Mouse (Mus musculus) thymus, postnatal 4 days (tissue): ENCODE measurements at regions not wholly inside any gene's neighbourhood (a gene's known extent, or its start where the extent isn't known, plus 50 kb on each side); places are given as distances from the start of the nearest gene placed in this dataset.

Experiments used
- DNase-seq: peaks from one replicate; pipeline ENCODE4 v3.0.0; 2021

DNA sequence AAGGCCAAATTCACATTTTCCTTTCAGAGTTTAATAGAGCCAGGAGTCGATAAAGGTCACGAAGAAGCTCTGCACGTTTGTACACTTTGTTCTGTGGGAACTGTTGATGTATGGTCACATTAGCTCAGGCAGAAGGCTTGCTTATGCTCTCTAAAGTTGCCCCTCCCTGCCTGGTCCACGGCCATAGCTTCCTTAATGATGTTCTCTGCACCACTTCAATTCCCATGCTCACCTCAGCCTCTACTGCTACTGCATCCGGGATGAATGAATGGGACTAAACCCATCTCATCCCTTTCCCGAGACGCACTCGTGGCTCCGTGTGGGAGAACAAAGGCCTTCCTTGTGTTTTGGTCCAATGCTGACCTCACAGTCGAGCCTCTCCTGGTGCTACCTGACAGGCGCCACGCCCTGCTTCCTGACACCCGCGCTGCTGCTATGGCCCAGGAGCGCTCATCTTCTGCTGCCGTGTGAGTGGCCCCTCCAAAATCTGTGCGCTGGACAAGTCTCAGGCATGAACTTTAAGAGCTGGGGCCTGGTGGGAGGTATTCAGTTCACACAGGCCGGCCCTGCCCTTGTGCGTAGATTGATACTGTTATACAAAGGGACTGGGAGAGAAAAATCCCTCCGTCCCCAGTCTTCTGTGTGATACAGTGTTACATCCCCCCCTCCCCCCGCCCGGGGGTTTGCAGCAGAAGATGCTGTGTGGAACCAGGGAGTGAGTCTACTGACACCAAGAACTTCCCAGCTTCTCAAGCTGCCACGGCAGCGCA lies 386.3 kb upstream of the Trpc7 start:
- no peak for DNase-seq

DNA sequence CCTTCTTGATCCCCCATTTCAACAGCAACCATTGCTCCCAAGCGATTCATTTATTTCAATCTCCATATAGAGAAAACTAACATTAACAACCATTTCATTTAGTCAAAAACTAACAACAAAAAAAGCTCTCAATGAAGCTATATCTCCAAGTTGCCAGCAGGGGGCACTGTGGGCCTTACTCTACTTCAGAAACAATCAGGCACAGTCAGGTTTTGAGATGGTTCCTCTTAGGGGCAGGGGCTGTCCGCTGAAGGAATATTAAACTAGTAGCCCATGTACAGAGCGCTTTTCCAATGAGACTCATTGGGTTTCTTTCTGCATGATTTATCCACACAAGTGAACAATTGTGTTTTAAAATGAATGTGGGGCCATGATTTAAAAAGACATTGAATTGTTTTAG lies 385.7 kb upstream of the Trpc7 start:
- peak; percentile 36 for DNase-seq

DNA sequence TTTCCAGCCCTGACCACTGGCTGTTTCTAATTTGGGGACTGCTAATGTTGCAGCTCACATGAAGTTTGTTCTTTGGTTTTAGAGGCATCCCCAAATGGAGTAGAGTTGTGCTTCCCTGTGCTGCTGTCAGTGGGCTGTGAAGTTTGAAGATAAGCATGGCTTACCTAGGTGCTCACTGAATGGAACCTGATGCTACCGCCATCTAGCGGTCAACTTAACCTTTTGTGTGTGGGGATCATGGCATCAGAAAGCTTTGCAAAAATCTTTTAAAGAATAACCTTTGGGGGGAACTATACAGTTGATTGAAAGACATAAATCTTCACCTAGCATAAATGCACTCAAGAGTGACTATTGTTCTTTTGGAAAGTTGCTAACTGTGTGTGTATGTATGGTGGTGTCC lies 382.8 kb upstream of the Trpc7 start:
- DNase-seq = peak; percentile 17

DNA sequence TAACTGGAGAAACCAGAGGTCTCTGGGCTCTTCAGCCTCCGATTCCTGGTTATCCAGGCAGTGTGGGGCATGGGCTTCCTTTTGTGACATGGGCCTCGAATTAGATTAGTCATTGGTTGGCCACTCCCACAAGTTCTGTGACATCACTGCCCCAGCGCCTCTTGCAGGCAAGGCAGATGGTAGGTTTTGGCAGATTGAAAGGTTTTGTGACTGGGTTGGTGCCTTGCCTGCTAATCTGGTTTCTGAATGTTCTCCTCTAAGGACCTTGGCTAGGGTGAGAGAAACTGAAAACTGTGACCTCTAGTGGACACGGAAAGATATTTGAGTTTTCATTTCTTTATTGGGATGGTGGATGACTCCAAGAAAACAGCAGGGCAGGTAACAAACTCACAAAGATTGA lies 381.3 kb upstream of the Trpc7 start:
- DNase-seq = no peak

DNA sequence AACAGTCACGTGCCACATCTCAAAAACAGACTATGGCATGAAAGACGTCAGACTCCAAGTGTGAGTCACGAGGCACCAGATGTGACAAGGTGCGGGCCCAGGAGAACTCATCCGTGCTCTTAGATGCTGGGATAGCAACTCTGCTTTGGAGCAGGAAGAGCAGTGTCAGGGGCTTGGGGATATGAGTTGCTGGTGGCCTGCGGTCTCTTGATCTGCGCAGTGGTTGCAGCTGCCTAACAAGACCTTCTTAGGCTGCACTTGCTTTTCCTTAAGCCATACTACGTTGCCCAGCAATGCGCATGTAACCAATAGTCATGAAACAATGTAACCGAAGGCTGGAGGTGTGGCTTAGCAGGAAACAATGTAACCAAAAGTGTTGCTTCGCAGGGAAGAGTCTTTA lies 380.1 kb upstream of the Trpc7 start:
- DNase-seq = no peak

DNA sequence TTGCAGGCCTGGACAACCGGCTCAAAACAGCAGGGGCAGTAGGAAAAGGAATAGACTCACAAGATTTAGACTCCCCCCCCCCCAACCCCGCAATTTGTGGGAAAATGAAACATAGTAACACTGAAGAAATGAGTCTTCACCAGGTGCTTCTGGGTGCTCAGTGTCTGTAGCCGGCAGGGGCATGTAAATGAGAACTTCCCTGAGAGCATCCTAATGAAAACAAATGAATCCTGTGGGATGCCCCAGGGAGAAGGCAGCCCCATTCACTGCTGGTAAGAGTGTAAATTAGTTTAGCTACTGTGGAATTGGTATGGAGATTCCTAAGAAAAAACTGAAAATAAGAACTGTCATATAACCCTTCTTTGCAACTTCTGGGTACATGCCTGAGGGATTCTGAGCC lies 377.8 kb upstream of the Trpc7 start:
- no peak for DNase-seq

DNA sequence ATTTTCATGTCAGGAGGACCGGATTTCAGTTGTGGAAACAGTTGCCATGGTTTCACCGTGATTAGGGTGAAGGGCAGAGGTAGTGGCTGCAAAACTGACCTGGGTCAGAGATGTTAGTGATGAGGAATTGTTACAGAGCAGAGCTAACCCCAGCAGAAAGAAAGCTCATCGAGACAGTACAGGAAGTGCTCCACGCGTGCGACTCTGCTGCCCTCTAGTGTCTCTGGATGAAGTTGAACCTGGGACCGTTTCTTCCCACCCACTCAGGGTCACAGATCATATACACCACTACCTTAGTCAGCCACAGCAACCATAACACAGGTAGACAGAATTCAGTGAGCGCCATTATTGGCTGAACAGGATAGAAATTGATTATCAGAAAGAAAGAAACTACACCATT lies 373.8 kb upstream of the Trpc7 start:
- DNase-seq = peak; percentile 48

DNA sequence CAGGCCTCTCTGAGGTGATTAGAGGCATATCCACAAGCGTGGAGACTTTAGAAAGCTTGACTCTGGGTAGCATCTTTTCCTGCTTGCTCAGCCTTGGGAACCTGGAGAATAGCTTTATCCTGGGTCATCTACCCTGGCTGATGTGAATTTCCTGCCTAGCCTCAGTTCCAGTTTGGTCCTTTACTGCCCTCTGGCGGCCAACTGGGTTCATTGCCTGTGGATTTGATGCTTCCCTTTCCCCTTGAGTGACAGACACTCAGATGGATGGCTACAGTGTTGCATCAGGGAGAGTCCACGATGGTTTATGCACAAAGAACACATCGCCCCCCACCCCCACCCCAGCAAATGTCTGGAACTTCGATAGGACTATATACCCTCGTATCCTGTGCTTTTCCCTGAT lies 364.1 kb upstream of the Trpc7 start:
- DNase-seq = peak; percentile 78

DNA sequence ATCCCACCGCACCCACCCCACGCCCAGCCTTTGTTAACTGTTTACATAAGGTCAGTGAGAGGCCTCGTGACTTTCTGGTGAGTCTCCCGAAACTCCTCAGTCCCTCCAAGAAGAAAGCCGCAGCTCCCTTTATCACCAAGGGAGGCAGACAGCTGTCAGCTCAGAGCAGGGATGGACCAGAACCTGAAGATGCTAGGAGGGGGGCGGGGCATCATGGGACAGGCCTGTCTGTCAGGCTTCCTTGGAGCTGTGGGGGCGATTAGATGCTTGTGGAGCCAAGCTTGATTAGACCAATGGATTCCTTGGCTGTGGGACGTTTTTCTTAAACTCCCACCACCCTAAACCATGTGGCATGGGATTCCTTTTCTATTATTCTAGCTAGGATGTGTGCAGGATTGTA lies 363.7 kb upstream of the Trpc7 start:
- DNase-seq = no peak

DNA sequence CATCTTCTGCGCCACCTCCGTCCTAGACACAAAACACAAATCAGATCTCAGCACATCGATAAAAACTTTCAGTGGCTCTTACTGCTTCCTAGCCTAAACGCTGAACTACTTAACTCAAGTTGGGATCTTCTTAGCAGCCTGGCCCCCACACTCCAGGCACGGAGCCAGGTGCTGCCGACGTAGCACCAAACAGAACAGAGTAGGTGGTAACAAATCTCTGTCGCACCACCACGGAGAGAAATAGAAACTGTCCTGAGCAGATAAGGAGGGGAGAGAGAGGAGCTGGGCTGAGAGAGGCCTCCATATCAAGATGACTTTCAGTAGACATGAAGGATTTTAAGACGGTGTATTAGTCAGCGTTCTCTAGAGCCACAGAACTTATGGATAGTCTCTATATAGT lies 360.1 kb upstream of the Trpc7 start:
- DNase-seq = no peak

DNA sequence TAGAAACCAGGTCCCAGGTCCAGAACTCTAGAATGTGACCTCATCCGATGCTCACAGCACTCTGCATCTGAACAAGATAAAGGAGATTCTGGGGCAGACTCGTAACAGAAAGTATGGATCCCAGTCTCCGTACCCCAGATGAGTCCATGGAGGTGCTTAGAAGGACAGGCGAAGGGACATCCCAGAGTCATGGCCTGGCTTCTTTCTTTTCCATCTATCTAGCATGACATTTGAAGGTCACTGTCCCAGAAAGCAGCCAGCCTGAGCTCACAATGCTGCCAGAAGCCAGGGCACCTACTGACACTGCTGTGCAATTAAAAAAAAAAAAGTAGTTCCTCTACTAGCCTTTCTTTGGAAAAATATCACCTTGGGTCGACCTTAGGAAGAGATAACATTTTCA lies 354.1 kb upstream of the Trpc7 start:
- DNase-seq = no peak

DNA sequence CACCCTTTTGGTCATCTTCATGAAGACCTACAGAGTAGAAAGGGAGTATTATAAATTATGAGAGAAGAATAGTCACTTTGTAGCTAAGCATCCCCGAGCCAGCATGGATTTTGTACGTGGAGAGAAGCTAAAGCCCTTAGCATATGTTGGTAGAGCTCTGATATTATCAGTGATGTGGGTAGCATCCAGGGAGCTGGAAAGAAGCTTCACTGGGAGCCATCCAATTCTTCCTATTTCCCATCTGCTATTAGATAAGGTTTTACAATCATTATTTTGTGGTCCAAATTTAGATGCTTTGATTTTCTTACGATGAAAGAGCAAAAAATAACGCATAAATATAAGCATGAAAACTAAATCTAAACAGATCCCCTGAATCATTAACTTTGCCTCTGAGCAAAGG lies 353.6 kb upstream of the Trpc7 start:
- DNase-seq = no peak

DNA sequence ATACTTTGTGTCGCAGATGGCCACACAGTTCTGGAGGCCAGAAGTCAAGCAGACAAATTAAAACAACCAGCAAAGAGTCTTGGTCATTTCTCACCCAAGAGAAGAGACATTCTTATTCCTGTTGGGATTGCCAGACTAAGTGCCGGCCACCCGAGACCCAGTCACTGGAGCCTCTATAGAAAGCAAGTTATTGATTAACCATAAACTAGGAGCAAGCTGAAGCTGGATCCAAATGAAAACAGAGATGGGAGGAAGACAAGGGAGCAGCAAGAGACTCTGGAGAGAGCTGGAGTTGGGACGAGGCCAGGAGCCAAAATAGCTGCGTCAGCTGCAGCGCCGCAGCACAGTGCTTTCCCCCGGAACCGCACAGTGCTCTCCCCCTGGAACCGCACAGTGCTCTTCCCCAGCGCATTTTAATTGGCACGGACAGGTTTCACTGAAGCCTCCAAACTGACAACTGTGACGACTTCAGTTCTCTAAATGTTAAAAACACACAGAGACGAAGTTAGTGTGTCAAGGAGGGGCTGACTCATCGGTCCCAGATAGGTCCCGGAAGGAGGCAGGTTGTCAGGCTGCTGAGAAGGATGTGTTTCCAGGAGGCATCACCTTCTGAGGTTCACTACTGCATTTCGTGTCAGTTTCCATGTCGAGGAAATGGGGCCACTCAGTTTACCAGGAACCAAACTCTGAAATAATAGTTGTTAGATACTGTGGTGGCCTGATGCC lies 350.6 kb upstream of the Trpc7 start:
- no peak for DNase-seq

DNA sequence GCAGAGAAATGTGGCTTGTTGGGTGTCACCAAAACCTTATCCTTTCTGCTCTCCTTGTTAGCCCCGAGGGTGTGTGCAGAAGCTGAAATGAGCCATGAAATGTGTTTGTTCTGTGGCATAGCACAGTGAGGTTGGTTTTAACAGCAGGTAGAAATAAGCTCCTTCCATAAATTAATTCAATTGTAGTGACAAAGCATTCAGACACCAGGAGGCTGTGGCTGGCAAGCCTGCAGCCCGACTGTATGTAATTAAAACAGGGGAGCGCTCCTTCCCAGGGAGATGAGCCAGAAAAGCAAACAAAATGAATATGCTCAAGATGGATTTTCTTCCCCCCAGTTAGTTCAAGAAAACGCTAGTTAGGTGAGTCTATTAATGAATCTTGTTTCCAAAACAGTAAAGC lies 341.1 kb upstream of the Trpc7 start:
- DNase-seq = no peak

DNA sequence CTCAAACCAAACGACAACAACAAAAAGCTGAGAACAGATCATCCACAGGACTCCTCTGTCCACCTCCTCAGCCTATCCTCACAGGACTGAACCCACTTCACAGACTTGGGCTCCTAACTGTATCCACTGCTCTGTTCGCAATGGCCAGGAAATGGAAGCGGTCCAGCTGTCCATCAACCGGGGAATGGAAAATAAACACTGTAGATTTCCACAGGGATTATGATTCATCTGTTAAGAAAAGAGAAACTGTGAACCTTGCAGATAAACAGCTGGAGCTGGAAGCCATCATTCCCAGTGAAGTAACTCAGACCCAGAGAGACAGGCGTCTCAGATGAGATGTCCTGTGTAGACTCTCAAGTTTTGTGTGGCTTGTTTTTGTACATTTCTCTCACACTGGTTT lies 340.4 kb upstream of the Trpc7 start:
- DNase-seq = no peak

DNA sequence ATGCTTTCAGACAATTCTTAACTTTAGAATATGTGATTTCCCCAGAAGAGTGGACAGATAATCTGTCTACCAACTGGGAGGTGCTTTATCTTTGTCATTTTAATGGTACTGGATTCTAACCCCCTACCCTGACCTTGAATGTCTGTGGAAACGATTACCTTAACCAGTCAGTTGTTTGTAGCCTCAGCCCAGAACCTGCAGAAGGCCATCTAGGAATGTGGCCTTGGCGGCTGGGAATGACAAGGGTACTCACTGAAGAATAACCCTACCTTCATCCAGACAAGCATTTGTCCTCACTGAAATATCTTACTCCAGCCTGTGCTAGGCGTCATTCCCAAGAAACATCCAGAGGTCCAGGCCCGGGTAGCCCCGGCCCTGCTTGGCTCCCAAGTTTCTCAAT lies 337.1 kb upstream of the Trpc7 start:
- DNase-seq = no peak

DNA sequence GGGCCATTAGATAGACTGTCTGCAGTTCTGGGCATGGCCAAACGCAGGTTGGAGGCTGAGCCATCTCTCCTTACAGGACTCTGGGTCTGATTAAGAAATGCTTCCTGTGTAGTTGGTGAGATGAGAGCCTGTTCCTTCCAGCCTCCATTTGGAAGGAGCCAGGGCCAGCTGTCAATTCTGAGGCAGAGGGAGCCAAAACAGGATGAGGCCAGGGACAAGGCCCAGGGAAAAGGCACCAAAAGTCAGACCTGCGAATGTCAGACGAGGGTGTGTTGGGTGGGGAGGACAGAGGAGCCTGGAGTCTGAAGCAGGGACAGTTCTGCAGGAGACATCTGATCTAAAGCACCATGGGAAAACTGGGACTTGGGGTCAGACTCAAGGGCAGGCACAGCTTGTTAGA lies 335.9 kb upstream of the Trpc7 start:
- no peak for DNase-seq

DNA sequence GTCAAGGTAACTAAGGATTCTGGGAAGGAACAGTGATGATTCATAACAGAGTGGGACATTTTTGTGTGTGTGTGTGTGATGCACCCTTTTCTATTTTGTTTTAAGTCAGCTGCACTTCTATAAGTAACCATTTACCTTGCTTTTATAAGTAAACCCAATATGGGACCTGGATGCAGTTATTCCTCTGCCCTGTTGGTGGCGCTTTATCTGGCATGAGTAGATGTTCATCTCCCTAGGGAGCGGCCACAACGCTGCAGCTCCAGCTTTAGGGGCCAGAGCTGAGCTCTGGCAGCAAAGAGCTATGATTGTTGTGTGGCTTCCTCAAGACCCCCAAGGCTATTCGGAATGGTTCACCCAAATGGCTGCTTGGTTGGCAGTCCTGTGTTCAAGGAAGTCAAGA lies 334.5 kb upstream of the Trpc7 start:
- DNase-seq = no peak

DNA sequence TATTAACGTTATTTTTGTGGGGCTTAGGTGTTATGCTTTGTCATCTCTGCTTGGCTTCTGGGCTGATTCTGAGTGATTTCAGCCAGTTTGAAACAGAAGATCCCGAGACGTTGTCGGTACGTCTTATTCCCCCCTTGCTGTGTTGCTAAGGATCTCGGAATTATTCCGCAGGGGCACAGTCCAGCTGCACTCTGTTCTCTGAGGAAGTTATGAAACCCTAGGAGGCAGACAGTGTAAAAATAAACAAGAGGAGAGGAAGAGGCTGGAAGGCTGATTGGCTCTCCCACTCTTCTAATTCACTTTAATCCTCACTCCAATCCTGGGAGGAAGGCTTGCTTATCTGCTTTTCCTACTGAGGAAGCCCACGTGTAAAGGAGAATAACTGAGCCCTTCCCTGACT lies 325.3 kb upstream of the Trpc7 start:
- no peak for DNase-seq

DNA sequence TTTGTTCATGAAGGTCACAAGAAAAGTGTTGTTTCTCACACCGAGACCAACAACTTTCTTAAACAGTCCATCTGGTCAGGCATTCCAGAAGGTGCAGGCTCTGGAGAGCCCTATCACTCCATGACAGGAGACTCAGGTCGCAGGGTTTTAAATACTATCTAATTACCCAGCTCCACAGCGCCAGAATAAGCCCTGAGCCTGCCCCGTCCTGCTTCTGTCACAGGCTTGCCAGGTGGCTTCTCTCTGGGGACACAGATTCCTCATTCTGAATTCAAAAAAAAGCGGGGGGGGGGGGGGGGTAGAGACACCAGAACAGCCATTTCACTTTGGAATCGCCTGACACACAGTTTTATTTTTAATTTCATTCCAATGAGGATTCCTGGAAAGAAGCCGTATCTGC lies 320.4 kb upstream of the Trpc7 start:
- no peak for DNase-seq

DNA sequence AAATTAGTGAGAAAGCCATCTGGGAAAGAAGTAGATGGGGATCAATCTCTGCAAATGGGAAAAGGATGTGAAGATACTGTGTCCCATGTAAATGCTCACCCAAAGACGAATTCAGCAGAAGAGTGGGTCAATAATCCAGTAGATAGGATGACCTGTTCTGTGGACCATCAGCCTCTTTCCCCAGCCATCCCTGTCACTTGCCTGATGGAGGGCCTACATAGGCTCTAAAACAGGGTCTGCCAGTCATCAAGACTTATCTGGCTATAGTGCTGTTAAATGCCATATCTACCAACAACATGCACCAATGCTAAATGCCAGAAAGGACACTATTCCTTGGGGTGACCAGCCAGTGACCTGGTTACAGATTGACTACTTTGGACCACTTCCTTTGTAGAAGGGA lies 316.5 kb upstream of the Trpc7 start:
- no peak for DNase-seq

DNA sequence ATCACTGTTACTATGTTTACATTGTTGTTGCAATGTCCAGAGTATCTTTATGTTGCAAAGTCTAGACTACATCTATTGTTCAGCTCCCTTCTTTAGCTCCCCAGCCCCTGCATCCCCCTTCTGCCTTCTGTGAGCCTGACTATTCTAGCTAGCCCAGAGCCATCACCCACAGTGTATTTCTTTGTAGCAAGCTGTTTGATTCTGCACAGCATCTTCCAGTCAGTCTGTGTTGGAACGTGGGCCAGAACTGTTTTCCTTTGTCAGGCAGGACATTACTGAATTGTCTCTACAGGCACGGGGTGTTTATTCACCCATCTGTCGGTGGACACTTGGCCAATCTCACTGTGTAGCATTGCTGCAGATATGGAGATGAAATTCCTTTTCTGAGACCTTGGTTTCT lies 295.4 kb upstream of the Trpc7 start:
- no peak for DNase-seq

DNA sequence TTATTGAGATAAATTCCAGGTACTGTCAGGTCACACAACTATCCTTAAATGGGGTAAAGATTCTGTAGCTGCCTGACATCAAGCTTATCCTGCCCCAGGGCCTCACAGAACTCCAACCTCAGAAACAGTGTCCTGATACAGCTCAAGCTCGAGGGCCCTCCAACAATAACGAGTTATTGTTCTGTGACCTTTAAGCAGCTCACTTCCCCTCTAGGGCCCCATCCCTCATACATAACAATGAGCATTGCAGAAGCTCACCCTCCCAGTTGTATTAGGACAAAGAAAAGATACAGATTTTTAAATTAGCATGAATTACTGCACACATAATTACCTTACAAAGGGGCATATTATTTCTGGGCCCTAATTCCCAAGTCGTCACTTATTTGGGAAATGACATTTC lies 293.5 kb upstream of the Trpc7 start:
- no peak for DNase-seq

DNA sequence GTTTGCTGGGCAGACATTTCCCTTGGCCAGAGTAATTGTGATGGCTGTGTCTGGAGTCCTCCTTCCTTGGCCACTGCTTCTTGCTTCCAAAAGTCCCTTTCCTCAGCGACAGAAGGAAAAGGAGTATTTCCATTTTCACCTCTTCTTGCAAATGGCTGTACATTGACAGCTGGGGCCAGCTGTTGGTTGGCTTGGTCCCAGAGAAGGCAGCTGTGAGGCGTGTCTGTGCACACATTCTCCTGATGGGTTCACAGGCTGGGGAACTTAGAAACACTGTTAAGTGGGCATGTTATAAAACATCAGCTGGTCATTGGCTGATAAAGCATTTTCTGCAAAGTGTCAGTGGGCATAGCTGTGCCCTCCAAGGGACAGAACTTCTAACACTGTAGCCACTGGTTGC lies 290.4 kb upstream of the Trpc7 start:
- no peak for DNase-seq

DNA sequence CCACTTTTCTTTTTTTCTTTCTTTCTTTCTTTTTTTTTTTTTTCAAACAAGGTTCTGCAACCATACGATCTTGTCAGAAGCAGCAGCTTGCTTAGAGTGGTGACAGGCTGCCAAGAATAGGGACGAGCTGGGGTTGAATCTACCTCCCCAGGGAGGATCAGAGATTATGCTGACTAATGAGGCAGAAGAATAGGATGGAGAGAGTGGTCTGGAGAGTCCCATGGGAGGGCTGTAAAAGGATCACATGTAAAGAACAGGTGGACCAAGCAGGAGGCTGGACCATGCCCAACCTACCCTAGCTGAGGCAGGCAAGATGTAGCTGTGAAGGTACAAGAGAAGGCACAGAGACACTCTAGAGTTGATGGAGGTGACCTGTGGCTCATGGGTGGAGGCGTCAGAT lies 274.4 kb upstream of the Trpc7 start:
- no peak for DNase-seq
